Mouse (Mus musculus): ENCODE measurements around the gene Knop1. TPM values are rescaled to one million over a fixed set of nuclear protein-coding genes. Genes with fewer than 3 reads are reported as not detected.
A peak's percentile ranks its signal among the peaks of the same experiment; 100 is the strongest.

Gene Knop1
- total and polyA plus RNA-seq, 3 experiments = 28.1 to 60.9 (median 35.0) TPM

- no peak for TF ChIP-seq SMC3 (IDR thresholded peaks at IDR 0.05; ENCODE audit: low read depth, low read length)
- no peak for TF ChIP-seq KAT2A (IDR thresholded peaks at IDR 0.05; ENCODE audit: insufficient replicate concordance, low read length)
- TF ChIP-seq POLR2A (IDR thresholded peaks at IDR 0.05; ENCODE audit: low read depth, low read length) = peak; percentile 19; the same call in 1 of the 2 replicates
- TF ChIP-seq ZNF384 (IDR thresholded peaks at IDR 0.05; ENCODE audit: low read depth, low read length) = no peak
- TF ChIP-seq MYC (IDR thresholded peaks at IDR 0.05; ENCODE audit: low read depth, low read length) = no peak
- TF ChIP-seq JUN (IDR thresholded peaks at IDR 0.05; ENCODE audit: insufficient read depth, low read depth, low read length) = no peak
- no peak for TF ChIP-seq SIN3A (IDR thresholded peaks at IDR 0.05; ENCODE audit: low read length)
- TF ChIP-seq E2F4 (IDR thresholded peaks at IDR 0.05; ENCODE audit: insufficient replicate concordance, low read depth, low read length) = no peak
- no peak for TF ChIP-seq RAD21 (IDR thresholded peaks at IDR 0.05; ENCODE audit: low read depth, low read length)
- dilution Hi-C loops (cut with MboI; ENCODE audit: extremely low pct_ligation_motif_present, extremely low pct_unique_long_range_greater_than_20kb, low sequenced_read_pairs) = no loop called here
- peaks cover 0 to 47% of the 10 kb centered on the region in 2 experiments; a peak in 2 of 4 replicates for H3K4me1 ChIP-seq (ENCODE audit: control insufficient read depth in 1 of 2, insufficient read depth in 2 of 2)
These were observed 6.4 kb downstream of the Knop1 start for GRCm38 (mm10) chr7:118849543-118850250.

GRCm38 (mm10) chr7:118848796-118849195 lies 7.3 kb downstream of the Knop1 start:
- peaks cover 0 to 42% of the 10 kb centered on the region in 2 experiments; a peak in 2 of 4 replicates for H3K4me1 ChIP-seq (ENCODE audit: control insufficient read depth in 1 of 2, insufficient read depth in 2 of 2)
- no peak for DNase-seq (ENCODE audit: extremely low read depth)
- in situ Hi-C loops (cut with MboI; ENCODE audit: low pct_ligation_motif_present, low pct_unique_long_range_greater_than_20kb, low sequenced_read_pairs) = no loop called here

More at GRCm38 (mm10) chr7:118849543-118850250, 6.4 kb downstream of the Knop1 start:
- no peak for DNase-seq (ENCODE audit: extremely low read depth)
- H3K9me3 ChIP-seq (replicated peaks; ENCODE audit: low read length) = no peaks in the 10 kb centered on the region
- in situ Hi-C loops (cut with MboI; ENCODE audit: low pct_ligation_motif_present, low pct_unique_long_range_greater_than_20kb, low sequenced_read_pairs) = loop anchor here (10.0 kb wide), 1 partner anchor 145 kb away; the partner anchor contains the start of gene Gprc5b
- no peaks in the 10 kb centered on the region for H3K27me3 ChIP-seq (replicated peaks)
- H3K27ac ChIP-seq (ENCODE audit: insufficient read depth, low read depth) = no peak overlapping the region
- H3K4me2 ChIP-seq (ENCODE audit: insufficient read depth, low read depth, poor library complexity, severe bottlenecking) = no peak overlapping the region
- peaks cover 28% of the 10 kb centered on the region for H3K79me2 ChIP-seq (replicated peaks; ENCODE audit: control insufficient read depth, extremely low read depth, insufficient read depth, poor library complexity, severe bottlenecking)
- H3K4me3 ChIP-seq (replicated peaks in 1 of 3; ENCODE audit: low read depth in 2 of 3, low read length in 2 of 3, poor library complexity in 1 of 3) = no peak overlapping the region
- no peak overlapping the region for H3K9ac ChIP-seq (ENCODE audit: insufficient read depth, low read depth)
- peaks cover 79 to 95% of the 10 kb centered on the region in 2 experiments for H3K36me3 ChIP-seq (replicated peaks in 1 of 2; ENCODE audit: control insufficient read depth in 1 of 2, insufficient read depth in 1 of 2, low read length in 1 of 2)

GRCm38 (mm10) chr7:118846329-118846728 lies 9.7 kb downstream of the Knop1 start:
- no peak overlapping the region for H3K9ac ChIP-seq (ENCODE audit: insufficient read depth, low read depth)
- no peaks in the 10 kb centered on the region for H3K27me3 ChIP-seq (replicated peaks)
- H3K9me3 ChIP-seq (replicated peaks; ENCODE audit: low read length) = no peaks in the 10 kb centered on the region
- in situ Hi-C loops (cut with MboI; ENCODE audit: low pct_ligation_motif_present, low pct_unique_long_range_greater_than_20kb, low sequenced_read_pairs) (no loop called here), dilution Hi-C loops (cut with MboI; ENCODE audit: extremely low pct_ligation_motif_present, extremely low pct_unique_long_range_greater_than_20kb, low sequenced_read_pairs) (no loop called here)
- no peak overlapping the region for H3K27ac ChIP-seq (ENCODE audit: insufficient read depth, low read depth)
- H3K4me1 ChIP-seq (ENCODE audit: control insufficient read depth in 1 of 2, insufficient read depth in 2 of 2) = peaks cover 0 to 31% of the 10 kb centered on the region in 2 experiments; a peak in 2 of 4 replicates
- peaks cover 91 to 99% of the 10 kb centered on the region in 2 experiments for H3K36me3 ChIP-seq (replicated peaks in 1 of 2; ENCODE audit: control insufficient read depth in 1 of 2, insufficient read depth in 1 of 2, low read length in 1 of 2)
- H3K79me2 ChIP-seq (replicated peaks; ENCODE audit: control insufficient read depth, extremely low read depth, insufficient read depth, poor library complexity, severe bottlenecking) = no peaks in the 10 kb centered on the region; the same call in 1 of the 2 replicates
- no peak overlapping the region for H3K4me3 ChIP-seq (replicated peaks in 1 of 3; ENCODE audit: low read depth in 2 of 3, low read length in 2 of 3, poor library complexity in 1 of 3)
- no peak for DNase-seq (ENCODE audit: extremely low read depth)
- H3K4me2 ChIP-seq (ENCODE audit: insufficient read depth, low read depth, poor library complexity, severe bottlenecking) = no peak overlapping the region
- TF ChIP-seq ZC3H11A (IDR thresholded peaks at IDR 0.05; ENCODE audit: low read depth, low read length) = no peak
- TF ChIP-seq MEF2A (IDR thresholded peaks at IDR 0.05; ENCODE audit: borderline replicate concordance, low read depth, low read length) = no peak

More at GRCm38 (mm10) chr7:118848796-118849195, 7.3 kb downstream of the Knop1 start:
- TF ChIP-seq USF2 (conservative IDR thresholded peaks at IDR 0.05; ENCODE audit: low read depth, low read length) (no peak), MAX (IDR thresholded peaks at IDR 0.05; ENCODE audit: low read length) (no peak), ETS1 (conservative IDR thresholded peaks at IDR 0.05; ENCODE audit: low read depth, low read length) (no peak), BHLHE40 (IDR thresholded peaks at IDR 0.05; ENCODE audit: low read depth, low read length) (no peak), HCFC1 (IDR thresholded peaks at IDR 0.05; ENCODE audit: low read depth, low read length) (no peak)
- Histone ChIP-seq H3K79me2 (replicated peaks; ENCODE audit: control insufficient read depth, extremely low read depth, insufficient read depth, poor library complexity, severe bottlenecking) (peaks cover 19% of the 10 kb centered on the region), H3K27me3 (replicated peaks) (no peaks in the 10 kb centered on the region), H3K4me3 (replicated peaks in 1 of 3; ENCODE audit: low read depth in 2 of 3, low read length in 2 of 3, poor library complexity in 1 of 3) (no peak overlapping the region), H3K9me3 (replicated peaks; ENCODE audit: low read length) (no peaks in the 10 kb centered on the region), H3K36me3 (replicated peaks in 1 of 2; ENCODE audit: control insufficient read depth in 1 of 2, insufficient read depth in 1 of 2, low read length in 1 of 2) (peaks cover 88 to 99% of the 10 kb centered on the region in 2 experiments), H3K9ac (ENCODE audit: insufficient read depth, low read depth) (no peak overlapping the region), H3K27ac (ENCODE audit: insufficient read depth, low read depth) (no peak overlapping the region), H3K4me2 (ENCODE audit: insufficient read depth, low read depth, poor library complexity, severe bottlenecking) (no peak overlapping the region)
- dilution Hi-C loops (cut with MboI; ENCODE audit: extremely low pct_ligation_motif_present, extremely low pct_unique_long_range_greater_than_20kb, low sequenced_read_pairs) = no loop called here
